Mouse (Mus musculus) CD4-positive helper T cell, adult 2 months (primary cell): Measurements from ENCODE around the gene Pxmp2.

Experiments
- DNase-seq: peaks from one replicate; pipeline ENCODE4 v3.0.0-alpha.2; 2012; ENCODE audit warnings: low read depth, missing footprints, low spot score

Gene Pxmp2

DNA sequence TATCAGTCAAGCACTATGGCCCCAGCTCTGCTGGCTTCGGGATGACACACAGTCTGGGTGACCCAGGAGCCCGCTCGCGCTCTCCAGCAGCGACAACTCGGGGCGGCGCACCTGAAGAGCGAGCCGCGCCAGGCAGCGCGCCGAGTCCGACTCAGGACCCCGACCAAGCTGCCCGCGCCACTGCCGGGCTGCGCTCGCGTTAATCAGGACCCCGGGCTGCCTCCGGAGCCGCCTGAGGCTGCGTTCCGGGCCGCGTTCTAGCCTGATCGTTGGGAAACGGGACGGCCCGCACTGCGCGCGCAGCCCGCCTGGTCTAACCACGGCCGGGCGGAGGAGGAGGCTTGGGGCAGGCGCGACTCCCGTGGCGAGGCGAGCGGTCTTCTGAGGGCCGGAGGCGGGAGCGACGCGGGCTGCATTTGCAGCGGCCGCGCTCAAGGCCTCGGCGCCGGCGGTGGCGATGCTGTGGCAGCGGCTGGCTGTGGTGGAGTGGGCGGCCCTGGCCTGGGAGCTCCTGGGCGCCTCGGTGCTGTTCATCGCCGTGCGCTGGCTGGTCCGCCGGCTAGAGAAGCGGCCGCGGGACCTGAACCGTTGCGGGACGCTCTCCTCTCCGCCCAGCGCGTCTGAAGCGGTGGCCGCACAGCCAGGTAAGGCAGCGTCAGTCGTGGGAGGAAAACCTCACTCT lies 55.1 kb downstream of the Pxmp2 start, which contains the start of gene Ankle2:
Ankle2 (plus strand) TSS at position 225 of the 682 bp plus-strand sequence.
- DNase-seq = peak; percentile 93

DNA sequence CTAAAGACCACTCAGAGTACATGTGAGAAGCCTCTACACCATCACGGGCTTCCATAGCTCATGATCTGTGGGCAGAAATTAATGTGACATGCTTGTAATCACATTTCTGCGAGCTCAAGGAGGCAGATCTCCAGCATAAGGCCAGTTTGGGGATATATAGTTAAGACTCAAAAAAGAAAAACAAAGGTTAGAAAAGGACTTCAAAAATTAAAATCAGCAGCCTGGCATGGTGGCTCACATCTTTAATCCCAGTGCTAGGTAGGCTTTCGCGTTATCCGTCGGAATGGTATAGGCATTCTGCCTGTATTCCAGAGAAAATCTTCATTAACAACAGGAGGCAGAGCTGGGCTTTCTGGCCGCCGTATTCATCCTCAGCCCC lies 55.6 kb downstream of the Pxmp2 start:
- DNase-seq = no peak

DNA sequence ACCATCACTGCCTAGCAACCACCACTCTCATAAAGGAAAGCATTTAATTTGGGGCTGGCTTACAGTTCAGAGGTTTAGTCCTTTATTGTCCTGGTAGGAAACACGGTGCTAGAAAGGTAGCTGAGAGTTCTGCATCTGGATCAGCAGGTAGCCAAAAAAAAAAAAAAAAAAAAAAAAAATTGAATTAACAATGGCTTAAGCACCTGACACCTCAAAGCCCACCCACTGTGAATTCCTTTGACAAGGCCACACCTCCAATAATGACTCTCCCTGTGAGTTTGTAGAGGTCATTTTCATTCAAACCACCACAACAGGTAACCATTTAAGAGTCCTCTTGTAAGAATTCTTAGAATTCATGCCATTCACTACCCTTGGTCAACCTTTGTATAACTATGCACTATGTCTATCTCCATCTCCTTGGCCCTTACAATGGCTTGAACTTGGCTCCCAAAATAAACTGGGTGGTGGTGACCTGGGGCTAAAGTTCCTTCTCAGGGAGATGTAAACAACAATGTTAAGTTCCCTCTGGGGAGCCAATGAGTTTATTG lies 58.6 kb downstream of the Pxmp2 start:
- no peak for DNase-seq

DNA sequence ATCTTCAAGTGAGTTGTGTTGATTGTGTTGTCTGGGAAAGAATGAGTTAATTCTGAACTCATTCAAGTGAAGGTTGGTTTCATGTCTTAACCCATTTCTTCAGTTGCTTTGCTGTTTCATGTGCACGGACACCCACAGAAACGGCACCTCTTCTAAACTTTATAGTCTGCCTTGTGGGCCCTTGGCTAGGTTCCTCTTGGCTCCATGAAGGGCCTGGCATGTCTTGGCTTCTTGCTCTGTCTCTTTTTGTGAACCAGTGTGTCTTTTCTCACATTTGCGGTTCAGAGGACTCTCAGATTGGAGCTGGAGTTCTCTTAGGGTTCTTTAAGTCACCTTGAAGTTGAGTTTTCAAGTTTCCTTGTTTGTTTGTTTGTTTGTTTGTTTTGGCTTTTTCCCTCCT lies 60.9 kb downstream of the Pxmp2 start:
- DNase-seq = no peak
